Mouse (Mus musculus) hindbrain, embryonic 10.5 days (tissue): Measurements from ENCODE around the gene Zbtb16. TPM values are rescaled to one million over a fixed set of nuclear protein-coding genes. Genes with fewer than 3 reads are reported as not detected.
A peak's percentile ranks its signal among the peaks of the same experiment; 100 is the strongest.

Experiments
- DNase-seq: peaks from one replicate; pipeline ENCODE4 v3.0.0-alpha.2; 2017; ENCODE audit warnings: low spot score
- H3K27ac ChIP-seq: fragments of 300-500 bp; sonication (generic); 2 replicates; pipeline ENCODE4 v1.5.1; 2016; ENCODE audit warnings: mild to moderate bottlenecking, moderate library complexity
- H3K27me3 ChIP-seq: fragments of 300-500 bp; sonication (generic); 2 replicates; pipeline ENCODE4 v1.6.1; 2016; ENCODE audit warnings: mild to moderate bottlenecking; ENCODE audit not compliant: poor library complexity, insufficient read depth, severe bottlenecking
- H3K36me3 ChIP-seq: fragments of 300-500 bp; sonication (generic); 2 replicates; pipeline ENCODE4 v1.6.1; 2016; ENCODE audit warnings: mild to moderate bottlenecking, moderate library complexity
- H3K4me1 ChIP-seq: fragments of 300-500 bp; sonication (generic); replicated peaks from 2 replicates; pipeline ENCODE4 v1.6.1; 2016; ENCODE audit warnings: mild to moderate bottlenecking
- H3K4me3 ChIP-seq: fragments of 300-500 bp; sonication (generic); 2 replicates; pipeline ENCODE4 v1.5.1; 2016; ENCODE audit warnings: mild to moderate bottlenecking, moderate library complexity
- H3K9me3 ChIP-seq: fragments of 300-500 bp; sonication (generic); 2 replicates; pipeline ENCODE4 v1.6.1; 2016; ENCODE audit warnings: mild to moderate bottlenecking, moderate library complexity
- WGBS: fragments of 180-500 bp; shearing (Covaris S2); methylation state at CpG from one replicate; pipeline ENCODE4 v1.1.7; 2016; 5-methylcytosine and 5-hydroxymethylcytosine counted together
- polyA plus RNA-seq: library from polyadenylated mRNA; unstranded; fragments of >200 nt; fragmentation: Nextera tagmentation; extraction: Ambion mirVana; gene quantifications from 2 replicates; pipeline ENCODE4 v1.2.1, GENCODE M21; 2016

Gene Zbtb16
- polyA plus RNA-seq, 1 experiment from 2014 or later: 22.6 TPM

GRCm38 (mm10) chr9:48685721-48686120 is 150.3 kb downstream of the Zbtb16 start:
- H3K27ac ChIP-seq: peak overlapping the region; percentile 67
- H3K4me1 ChIP-seq: peaks cover 73% of the 10 kb centered on the region

DNA sequence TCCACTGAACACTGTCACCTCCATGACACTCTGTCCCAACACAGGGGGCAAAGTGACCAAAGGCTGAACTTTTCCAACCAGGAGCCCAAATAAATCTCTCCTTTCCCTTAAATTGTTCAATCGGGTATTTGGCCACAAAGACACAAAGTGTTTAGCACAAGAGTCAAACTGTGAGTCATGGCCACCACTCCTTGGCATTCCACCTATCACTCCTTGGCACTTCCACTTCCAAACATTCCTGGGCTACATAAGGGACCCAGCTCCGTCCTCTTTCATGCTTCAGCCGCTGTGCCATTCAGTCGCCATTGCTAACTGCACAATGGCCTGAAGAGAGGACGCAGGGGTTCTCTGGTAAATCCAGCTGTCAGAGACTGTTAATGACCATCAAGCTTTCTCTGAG is 151.9 kb downstream of the Zbtb16 start:
- Histone ChIP-seq H3K36me3 (0 out of 2 replicates have a peak, but pooled peaks cover 2% of the 10 kb centered on the region), H3K4me1 (peaks cover 69% of the 10 kb centered on the region), H3K9me3 (no peaks in the 10 kb centered on the region), H3K27ac (peak overlapping the region; percentile 67), H3K27me3 (0 out of 2 replicates have a peak, but pooled peaks cover under 1% of the 10 kb centered on the region), H3K4me3 (no peak overlapping the region)
- DNase-seq: no peak
- WGBS: 65% methylated on average over 5 of the region's 5 CpGs

More at GRCm38 (mm10) chr9:48685721-48686120, 150.3 kb downstream of the Zbtb16 start:
- DNase-seq: no peak
- Histone ChIP-seq H3K27me3 (0 out of 2 replicates have a peak, but pooled peaks cover 3% of the 10 kb centered on the region), H3K9me3 (no peaks in the 10 kb centered on the region), H3K4me3 (no peak overlapping the region), H3K36me3 (no peaks in the 10 kb centered on the region)
- 65% methylated on average over 7 of the region's 7 CpGs for WGBS

DNA sequence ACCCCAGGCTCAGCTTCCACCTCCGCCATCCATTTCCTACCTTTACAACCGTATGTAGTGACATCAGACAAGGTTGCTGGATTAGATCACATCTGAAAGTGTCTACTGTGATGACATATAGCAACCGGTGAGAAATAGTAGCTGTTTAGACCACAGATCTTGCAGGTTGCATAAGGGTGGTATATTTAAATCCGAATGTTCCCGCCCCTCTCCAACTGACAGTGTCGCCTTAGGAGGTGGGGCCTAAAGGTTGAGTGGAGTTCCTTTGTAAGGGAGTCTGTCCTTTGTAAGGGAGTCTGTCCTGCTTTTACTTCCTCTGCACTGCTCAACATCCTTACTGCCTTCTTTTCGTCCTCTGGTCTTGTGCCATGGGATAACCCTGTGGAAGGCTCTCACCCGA is 154.8 kb downstream of the Zbtb16 start:
- Histone ChIP-seq H3K9me3 (no peaks in the 10 kb centered on the region), H3K36me3 (0 out of 2 replicates have a peak, but pooled peaks cover 2% of the 10 kb centered on the region), H3K27ac (peak overlapping the region; percentile 23; the same call in 1 of the 2 replicates), H3K4me1 (peaks cover 78% of the 10 kb centered on the region), H3K4me3 (no peak overlapping the region), H3K27me3 (0 out of 2 replicates have a peak, but pooled peaks cover 5% of the 10 kb centered on the region)
- DNase-seq: no peak
- 84% methylated on average over 8 of the region's 8 CpGs for WGBS

- Histone ChIP-seq H3K36me3 (0 out of 2 replicates have a peak, but pooled peaks cover 2% of the 10 kb centered on the region), H3K4me1 (peaks cover 78% of the 10 kb centered on the region), H3K27ac (peak overlapping the region; percentile 85), H3K4me3 (peak overlapping the region; percentile 11; the same call in 1 of the 2 replicates), H3K27me3 (peaks cover 8% of the 10 kb centered on the region; the same call in 1 of the 2 replicates), H3K9me3 (no peaks in the 10 kb centered on the region)
- WGBS: 23% methylated on average over 19 of the region's 19 CpGs
- peak; percentile 66 for DNase-seq
These were observed 157.3 kb downstream of the Zbtb16 start for GRCm38 (mm10) chr9:48678426-48679358.

- 7% methylated on average over 11 of the region's 11 CpGs for WGBS
- H3K4me1 ChIP-seq: peaks cover 83% of the 10 kb centered on the region
These were observed 160.8 kb downstream of the Zbtb16 start for GRCm38 (mm10) chr9:48675151-48675790.

DNA sequence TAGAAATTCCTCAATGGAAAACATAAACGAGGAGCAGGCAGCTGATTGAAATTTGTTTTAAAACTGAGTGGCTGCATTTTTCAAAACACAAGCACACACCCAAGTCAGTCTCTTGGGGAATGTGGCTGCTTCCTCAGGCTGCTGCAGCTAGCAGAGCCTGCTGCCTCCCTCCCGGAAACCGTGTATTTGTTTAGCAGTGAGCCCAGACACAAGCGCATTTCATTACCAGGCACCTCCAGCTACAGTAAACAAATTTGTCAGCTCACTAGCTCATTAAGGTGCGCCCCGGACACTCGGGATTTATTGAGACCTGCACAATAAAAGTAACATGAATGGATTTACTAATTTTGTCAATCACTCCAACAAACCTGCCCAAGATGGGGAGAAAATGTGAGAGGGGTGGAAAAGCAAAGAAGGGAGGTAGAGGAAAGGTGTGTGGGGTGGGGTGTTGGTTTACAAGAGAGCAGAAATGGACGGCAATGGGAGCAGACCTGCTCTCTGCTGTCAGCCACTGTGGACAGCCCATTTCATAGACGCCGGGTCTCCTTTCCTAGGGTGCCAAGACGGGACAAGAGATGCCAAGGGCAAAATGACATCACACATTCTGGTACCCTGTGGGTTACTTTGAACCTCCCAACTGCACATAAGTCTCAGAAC is 161.5 kb downstream of the Zbtb16 start:
- Histone ChIP-seq H3K9me3 (no peaks in the 10 kb centered on the region), H3K27ac (peak overlapping the region; percentile 73), H3K4me3 (peak overlapping the region; percentile 26), H3K27me3 (peaks cover 8% of the 10 kb centered on the region; the same call in 1 of the 2 replicates), H3K36me3 (0 out of 2 replicates have a peak, but pooled peaks cover 4% of the 10 kb centered on the region), H3K4me1 (peaks cover 86% of the 10 kb centered on the region)
- WGBS: 7% methylated on average over 11 of the region's 11 CpGs
- DNase-seq: no peak

More at GRCm38 (mm10) chr9:48675151-48675790, 160.8 kb downstream of the Zbtb16 start:
- peak overlapping the region; percentile 73 for H3K27ac ChIP-seq
- no peaks in the 10 kb centered on the region for H3K9me3 ChIP-seq
- H3K27me3 ChIP-seq: peaks cover 8% of the 10 kb centered on the region; the same call in 1 of the 2 replicates
- H3K4me3 ChIP-seq: peak overlapping the region; percentile 26; the same call in 1 of the 2 replicates
- peak; percentile 84 for DNase-seq
- 0 out of 2 replicates have a peak, but pooled peaks cover 7% of the 10 kb centered on the region for H3K36me3 ChIP-seq

GRCm38 (mm10) chr9:48673804-48674203 is 162.2 kb downstream of the Zbtb16 start:
- 28% methylated on average over 5 of the region's 5 CpGs for WGBS
- DNase-seq: no peak
- peak overlapping the region; percentile 73 for H3K27ac ChIP-seq
- peaks cover 84% of the 10 kb centered on the region for H3K4me1 ChIP-seq
- H3K4me3 ChIP-seq: no peak overlapping the region
- H3K9me3 ChIP-seq: no peaks in the 10 kb centered on the region
- peaks cover 4% of the 10 kb centered on the region; the same call in 1 of the 2 replicates for H3K27me3 ChIP-seq
- H3K36me3 ChIP-seq: 0 out of 2 replicates have a peak, but pooled peaks cover 4% of the 10 kb centered on the region

DNA sequence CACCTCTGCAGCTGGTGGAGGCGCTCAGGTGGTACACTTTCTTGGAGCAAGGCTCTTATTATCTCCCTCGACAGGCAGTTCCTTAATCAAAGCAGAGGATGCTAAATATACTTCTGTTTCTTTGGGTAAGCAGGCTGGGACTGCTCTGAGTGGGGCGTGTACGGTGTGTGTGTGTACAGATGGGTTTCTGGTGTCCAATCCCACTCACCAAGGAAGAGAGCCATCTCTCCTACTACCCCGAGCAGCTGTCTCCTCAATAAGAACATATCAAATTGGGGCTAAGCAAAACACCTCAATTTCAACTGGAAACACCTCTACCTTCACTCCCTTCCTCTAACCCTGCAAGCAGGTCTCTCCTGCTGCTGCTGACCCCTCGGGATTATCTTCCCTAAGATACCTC is 162.8 kb downstream of the Zbtb16 start:
- H3K4me3 ChIP-seq: no peak overlapping the region
- no peak for DNase-seq
- 70% methylated on average over 6 of the region's 6 CpGs for WGBS
- H3K4me1 ChIP-seq: peaks cover 84% of the 10 kb centered on the region
- peak overlapping the region; percentile 73 for H3K27ac ChIP-seq
- peaks cover 3% of the 10 kb centered on the region; the same call in 1 of the 2 replicates for H3K27me3 ChIP-seq
- H3K36me3 ChIP-seq: 0 out of 2 replicates have a peak, but pooled peaks cover 4% of the 10 kb centered on the region
- H3K9me3 ChIP-seq: no peaks in the 10 kb centered on the region

DNA sequence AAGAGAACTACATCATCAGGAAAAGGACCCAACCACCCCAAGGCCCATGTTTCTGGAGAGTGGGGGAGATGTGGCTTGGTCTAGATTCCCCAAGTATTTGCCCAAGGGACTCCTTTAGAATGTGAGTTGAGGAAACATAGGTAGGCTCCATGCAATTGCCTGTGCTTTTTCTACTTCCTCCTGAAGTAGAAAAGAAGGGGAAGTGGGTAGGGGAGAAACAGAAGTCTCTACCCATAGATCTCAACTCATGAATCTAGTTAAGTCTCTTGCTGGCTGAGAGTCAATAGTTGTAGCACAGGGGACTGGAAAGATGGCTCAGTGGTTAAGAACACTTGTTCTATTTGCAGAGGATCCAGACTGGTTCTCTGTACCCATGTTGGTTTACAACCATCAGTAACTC is 164.2 kb downstream of the Zbtb16 start:
- H3K9me3 ChIP-seq: no peaks in the 10 kb centered on the region
- DNase-seq: no peak
- peaks cover 3% of the 10 kb centered on the region; the same call in 1 of the 2 replicates for H3K27me3 ChIP-seq
- H3K4me1 ChIP-seq: peaks cover 70% of the 10 kb centered on the region
- no peak overlapping the region for H3K27ac ChIP-seq
- no peak overlapping the region for H3K4me3 ChIP-seq
- 0 out of 2 replicates have a peak, but pooled peaks cover 4% of the 10 kb centered on the region for H3K36me3 ChIP-seq

DNA sequence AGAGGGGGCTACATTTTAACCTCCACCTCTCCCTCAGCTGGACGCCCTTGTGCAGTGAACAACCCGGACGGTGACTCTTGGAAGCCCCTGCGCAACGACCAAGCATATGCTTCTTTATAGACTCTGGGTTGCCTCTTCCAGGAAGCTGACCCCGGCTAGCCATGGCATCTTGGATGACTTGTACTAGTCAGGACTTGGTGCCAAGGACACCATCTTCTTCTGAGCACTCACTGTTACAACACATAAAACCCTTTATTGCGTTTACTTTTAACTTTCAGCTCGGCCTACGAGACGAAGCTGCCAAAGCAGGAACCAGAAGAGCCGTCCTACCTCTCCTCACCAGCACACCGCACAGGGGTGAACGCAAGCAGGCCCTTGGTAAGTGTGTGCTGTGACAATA is 165.9 kb downstream of the Zbtb16 start:
- WGBS: 93% methylated on average over 13 of the region's 13 CpGs
- H3K27me3 ChIP-seq: peaks cover 14% of the 10 kb centered on the region; the same call in 1 of the 2 replicates
- H3K27ac ChIP-seq: 0 out of 2 replicates have a peak overlapping the region, but pooled peaks have one; percentile 51
- no peak for DNase-seq
- H3K4me3 ChIP-seq: no peak overlapping the region
- peaks cover 5% of the 10 kb centered on the region; the same call in 1 of the 2 replicates for H3K36me3 ChIP-seq
- H3K4me1 ChIP-seq: peaks cover 55% of the 10 kb centered on the region
- H3K9me3 ChIP-seq: no peaks in the 10 kb centered on the region

DNA sequence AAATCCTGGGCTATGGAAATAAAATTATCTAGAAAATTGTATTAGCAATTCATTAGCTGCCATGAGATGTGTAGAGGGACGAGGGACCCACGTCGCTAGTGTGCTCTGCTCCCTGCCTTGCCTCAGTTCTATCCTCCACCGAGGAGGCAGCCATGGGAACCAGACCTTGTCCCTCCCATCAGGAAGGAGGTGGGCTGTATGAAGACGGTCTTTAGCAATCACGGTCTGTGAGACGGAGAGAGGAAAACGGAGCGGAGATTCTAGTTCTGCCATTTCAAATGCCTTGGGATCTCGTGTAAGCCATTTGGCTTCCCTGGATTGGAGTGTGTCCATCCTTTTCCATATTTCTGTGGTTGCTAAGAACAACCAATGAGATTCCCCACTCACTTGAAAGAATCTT is 166.3 kb downstream of the Zbtb16 start:
- Histone ChIP-seq H3K4me3 (no peak overlapping the region), H3K27me3 (peaks cover 14% of the 10 kb centered on the region; the same call in 1 of the 2 replicates), H3K9me3 (no peaks in the 10 kb centered on the region), H3K36me3 (peaks cover 9% of the 10 kb centered on the region; the same call in 1 of the 2 replicates), H3K27ac (peak overlapping the region; percentile 51; the same call in 1 of the 2 replicates), H3K4me1 (peaks cover 53% of the 10 kb centered on the region)
- DNase-seq: no peak
- WGBS: 81% methylated on average over 10 of the region's 10 CpGs

DNA sequence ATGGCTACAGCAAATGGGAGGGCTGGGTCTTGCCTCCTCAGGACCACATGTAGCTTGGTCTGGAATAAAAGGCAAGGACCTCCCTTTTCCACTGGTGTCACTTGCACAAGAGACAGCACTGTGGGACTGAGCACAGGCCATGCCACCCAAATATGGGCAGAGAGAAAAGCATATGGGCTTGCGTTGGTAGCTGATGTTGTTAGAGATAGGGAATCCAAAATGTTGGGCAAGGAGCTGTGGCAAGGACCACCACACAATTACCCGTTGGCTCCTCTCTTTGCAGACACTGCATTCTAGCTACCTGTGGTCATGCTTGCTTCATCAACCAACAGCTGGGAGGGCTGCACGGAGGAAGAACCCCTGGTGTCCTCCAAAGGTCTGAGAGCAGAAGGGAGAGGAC is 169.3 kb downstream of the Zbtb16 start:
- H3K4me3 ChIP-seq: no peak overlapping the region
- no peaks in the 10 kb centered on the region for H3K9me3 ChIP-seq
- peaks cover 9% of the 10 kb centered on the region; the same call in 1 of the 2 replicates for H3K36me3 ChIP-seq
- no peak for DNase-seq
- H3K4me1 ChIP-seq: peaks cover 60% of the 10 kb centered on the region
- H3K27me3 ChIP-seq: peaks cover 14% of the 10 kb centered on the region; the same call in 1 of the 2 replicates
- H3K27ac ChIP-seq: peak overlapping the region; percentile 62
- 90% methylated on average over 3 of the region's 3 CpGs for WGBS
